Mouse (Mus musculus) spleen, adult 12 weeks (tissue): Measurements from ENCODE around the gene Msgn1.

Experiments
- DNase-seq: peaks from one replicate; pipeline ENCODE4 v3.0.0; 2022; ENCODE audit warnings: low spot score

Msgn1 gene

GRCm38 (mm10) chr12:11198551-11198950, 10.2 kb downstream of the Msgn1 start:
- no peak for DNase-seq

- DNase-seq = no peak
Measured at GRCm38 (mm10) chr12:11198026-11198425, 10.7 kb downstream of the Msgn1 start.

- no peak for DNase-seq
Measured at GRCm38 (mm10) chr12:11196830-11197229, 11.9 kb downstream of the Msgn1 start.

GRCm38 (mm10) chr12:11196142-11196597, 12.6 kb downstream of the Msgn1 start:
- peak; percentile 42 for DNase-seq

- no peak for DNase-seq
Measured at GRCm38 (mm10) chr12:11195031-11195430, 13.7 kb downstream of the Msgn1 start.

GRCm38 (mm10) chr12:11178486-11179154, 30.2 kb downstream of the Msgn1 start:
- peak; percentile 27 for DNase-seq

GRCm38 (mm10) chr12:11177408-11178394, 31.1 kb downstream of the Msgn1 start:
- no peak for DNase-seq

GRCm38 (mm10) chr12:11158670-11159069, 50.1 kb downstream of the Msgn1 start:
- DNase-seq = no peak
